Mouse (Mus musculus) heart, postnatal 0 days (tissue): ENCODE measurements at regions not wholly inside any gene's neighbourhood (a gene's known extent, or its start where the extent isn't known, plus 50 kb on each side); places are given as distances from the start of the nearest gene placed in this dataset.

Experiments used
- CTCF ChIP-seq: IDR thresholded peaks from 2 replicates; pipeline ENCODE4 v1.5.1; 2016; ENCODE audit warnings: antibody characterized with exemption, control low read depth, low read depth
- EP300 ChIP-seq: IDR thresholded peaks from 2 replicates; pipeline ENCODE4 v1.6.1; 2016; ENCODE audit warnings: antibody characterized with exemption, low read depth

GRCm38 (mm10) chr7:115217255-115217654, 473.8 kb downstream of the Insc start:
- no peak for TF ChIP-seq EP300
- TF ChIP-seq CTCF: no peak
